Mouse (Mus musculus) hindbrain, embryonic 16.5 days (tissue): ENCODE measurements around the gene Appl1. TPM values are rescaled to one million over a fixed set of nuclear protein-coding genes. Genes with fewer than 3 reads are reported as not detected.
"Not testable (repeated sequence)": the region's sequence is repeated elsewhere in the genome, so short reads cannot be mapped to it uniquely, and the experiment has no call there.

ENCODE experiments used
- ATAC-seq: fragments of 200-750 bp; cut with Nextera tagmentation; 2 replicates; pipeline ENCODE4 v1.8.0; 2017; ENCODE audit warnings: moderate TSS enrichment, moderate library complexity
- H3K27ac ChIP-seq: fragments of 300-500 bp; sonication (generic); 2 replicates; pipeline ENCODE4 v1.5.1; 2014; ENCODE audit warnings: low read depth, mild to moderate bottlenecking, control low read depth, low read length, moderate library complexity
- H3K27me3 ChIP-seq: fragments of 300-500 bp; sonication (generic); replicated peaks from 2 replicates; pipeline ENCODE4 v1.6.1; 2014; ENCODE audit warnings: low read length; ENCODE audit not compliant: control insufficient read depth, insufficient read depth
- H3K36me3 ChIP-seq: fragments of 300-500 bp; sonication (generic); 2 replicates; pipeline ENCODE4 v1.6.1; 2014; ENCODE audit warnings: mild to moderate bottlenecking, low read length, moderate library complexity, mixed read lengths; ENCODE audit not compliant: control insufficient read depth, insufficient read depth
- H3K4me1 ChIP-seq: fragments of 300-500 bp; sonication (generic); 2 replicates; pipeline ENCODE4 v1.6.1; 2014; ENCODE audit warnings: low read depth, low read length; ENCODE audit not compliant: control insufficient read depth, insufficient read depth
- H3K4me2 ChIP-seq: fragments of 300-500 bp; sonication (generic); 2 replicates; pipeline ENCODE4 v1.6.1; 2014; ENCODE audit warnings: mild to moderate bottlenecking, low read length, control low read depth, moderate library complexity
- H3K4me3 ChIP-seq: fragments of 300-500 bp; sonication (generic); 2 replicates; pipeline ENCODE4 v1.5.1; 2014; ENCODE audit warnings: mild to moderate bottlenecking, low read length, control low read depth, moderate library complexity
- H3K9ac ChIP-seq: fragments of 300-500 bp; sonication (generic); 2 replicates; pipeline ENCODE4 v1.6.1; 2014; ENCODE audit warnings: low read depth, mild to moderate bottlenecking, control low read depth, low read length, moderate library complexity
- H3K9me3 ChIP-seq: fragments of 300-500 bp; sonication (generic); 2 replicates; pipeline ENCODE4 v1.6.1; 2014; ENCODE audit warnings: mild to moderate bottlenecking, low read length, moderate library complexity; ENCODE audit not compliant: control insufficient read depth
- WGBS: fragments of 180-500 bp; shearing (Covaris S2); extraction: QIAGEN DNeasy Blood & Tissue Kit; methylation state at CpG from one replicate; pipeline ENCODE4 v1.1.7; 2014; 5-methylcytosine and 5-hydroxymethylcytosine counted together
- polyA plus RNA-seq: library from polyadenylated mRNA; unstranded; fragments of >200 nt; fragmentation: Nextera tagmentation; extraction: Ambion mirVana; gene quantifications from 2 replicates; pipeline ENCODE4 v1.2.1, GENCODE M21; 2015

Appl1 gene
- polyA plus RNA-seq, 1 experiment from 2014 or later = 50.7 TPM

- Histone ChIP-seq H3K9me3 (no peaks in the 10 kb centered on the region), H3K4me2 (no peak overlapping the region), H3K36me3 (0 out of 2 replicates have a peak, but pooled peaks cover 3% of the 10 kb centered on the region), H3K4me3 (no peak overlapping the region), H3K27ac (no peak overlapping the region), H3K9ac (no peak overlapping the region), H3K4me1 (no peaks in the 10 kb centered on the region), H3K27me3 (no peaks in the 10 kb centered on the region)
- WGBS = 90% methylated on average over 3 of the region's 3 CpGs
- ATAC-seq = no peak
Measured at GRCm38 (mm10) chr14:26934891-26935290, 36.1 kb downstream of the Appl1 start.

GRCm38 (mm10) chr14:26923702-26924421 is 47.2 kb downstream of the Appl1 start:
- H3K9me3 ChIP-seq = no peaks in the 10 kb centered on the region
- H3K36me3 ChIP-seq = peaks cover 39% of the 10 kb centered on the region
- no peaks in the 10 kb centered on the region for H3K4me1 ChIP-seq
- no peaks in the 10 kb centered on the region for H3K27me3 ChIP-seq
- no peak overlapping the region for H3K4me3 ChIP-seq
- no peak overlapping the region for H3K4me2 ChIP-seq
- no peak for ATAC-seq
- WGBS = 93% methylated on average over 5 of the region's 5 CpGs
- H3K9ac ChIP-seq = no peak overlapping the region
- H3K27ac ChIP-seq = no peak overlapping the region

- peaks cover 26% of the 10 kb centered on the region for H3K36me3 ChIP-seq
Measured at GRCm38 (mm10) chr14:26919310-26919709, 51.7 kb downstream of the Appl1 start.

GRCm38 (mm10) chr14:26913681-26914268 is 57.3 kb downstream of the Appl1 start:
- no peaks in the 10 kb centered on the region for H3K4me1 ChIP-seq
- no peak overlapping the region for H3K4me3 ChIP-seq
- H3K27ac ChIP-seq = no peak overlapping the region
- no peak for ATAC-seq
- 0 out of 2 replicates have a peak, but pooled peaks cover 2% of the 10 kb centered on the region for H3K36me3 ChIP-seq
- no peak overlapping the region for H3K9ac ChIP-seq
- no peaks in the 10 kb centered on the region for H3K27me3 ChIP-seq
- H3K4me2 ChIP-seq = no peak overlapping the region
- no peaks in the 10 kb centered on the region for H3K9me3 ChIP-seq
- WGBS = 59% methylated on average over 9 of the region's 9 CpGs

More at GRCm38 (mm10) chr14:26919310-26919709, 51.7 kb downstream of the Appl1 start:
- no peaks in the 10 kb centered on the region for H3K4me1 ChIP-seq
- no peaks in the 10 kb centered on the region for H3K27me3 ChIP-seq
- H3K4me2 ChIP-seq = no peak overlapping the region
- WGBS = 91% methylated on average over 3 of the region's 3 CpGs
- ATAC-seq = no peak
- no peaks in the 10 kb centered on the region for H3K9me3 ChIP-seq
- no peak overlapping the region for H3K4me3 ChIP-seq
- no peak overlapping the region for H3K9ac ChIP-seq
- H3K27ac ChIP-seq = no peak overlapping the region

GRCm38 (mm10) chr14:26911826-26912225 is 59.2 kb downstream of the Appl1 start:
- Histone ChIP-seq H3K4me1 (no peaks in the 10 kb centered on the region), H3K9me3 (no peaks in the 10 kb centered on the region), H3K4me3 (no peak overlapping the region), H3K27ac (no peak overlapping the region), H3K4me2 (no peak overlapping the region), H3K27me3 (no peaks in the 10 kb centered on the region), H3K36me3 (no peaks in the 10 kb centered on the region), H3K9ac (no peak overlapping the region)
- ATAC-seq = no peak
- WGBS = 92% methylated on average over 13 of the region's 13 CpGs

GRCm38 (mm10) chr14:26911201-26911600 is 59.8 kb downstream of the Appl1 start:
- no peak overlapping the region for H3K9ac ChIP-seq
- H3K4me1 ChIP-seq = no peaks in the 10 kb centered on the region
- H3K36me3 ChIP-seq = no peaks in the 10 kb centered on the region
- no peak overlapping the region for H3K4me3 ChIP-seq
- no peak overlapping the region for H3K27ac ChIP-seq
- no peak overlapping the region for H3K4me2 ChIP-seq
- no peak for ATAC-seq
- no peaks in the 10 kb centered on the region for H3K9me3 ChIP-seq
- H3K27me3 ChIP-seq = no peaks in the 10 kb centered on the region
- 74% methylated on average over 6 of the region's 6 CpGs for WGBS

- H3K9me3 ChIP-seq, H3K36me3 ChIP-seq, H3K4me1 ChIP-seq, H3K27ac ChIP-seq, H3K4me3 ChIP-seq, H3K4me2 ChIP-seq, H3K9ac ChIP-seq, H3K27me3 ChIP-seq, ATAC-seq: not testable (repeated sequence)
- WGBS = 42% methylated on average over 9 of the region's 9 CpGs
Measured at GRCm38 (mm10) chr14:26910461-26910860, 60.6 kb downstream of the Appl1 start.

GRCm38 (mm10) chr14:26907401-26907800 is 63.6 kb downstream of the Appl1 start:
- no peak overlapping the region for H3K4me3 ChIP-seq
- H3K4me1 ChIP-seq = no peaks in the 10 kb centered on the region
- 92% methylated on average over 4 of the region's 4 CpGs for WGBS
- H3K27ac ChIP-seq = no peak overlapping the region
- no peak overlapping the region for H3K4me2 ChIP-seq
- no peak for ATAC-seq
- no peaks in the 10 kb centered on the region for H3K27me3 ChIP-seq
- H3K9me3 ChIP-seq = no peaks in the 10 kb centered on the region
- H3K9ac ChIP-seq = no peak overlapping the region
- H3K36me3 ChIP-seq = no peaks in the 10 kb centered on the region

- Histone ChIP-seq H3K27me3 (no peaks in the 10 kb centered on the region), H3K9me3 (no peaks in the 10 kb centered on the region), H3K4me3 (no peak overlapping the region), H3K4me2 (no peak overlapping the region), H3K9ac (no peak overlapping the region), H3K27ac (no peak overlapping the region), H3K36me3 (no peaks in the 10 kb centered on the region), H3K4me1 (no peaks in the 10 kb centered on the region)
- no peak for ATAC-seq
- 89% methylated on average over 12 of the region's 12 CpGs for WGBS
Measured at GRCm38 (mm10) chr14:26900893-26901292, 70.1 kb downstream of the Appl1 start.
